Mouse (Mus musculus) lung, embryonic 16.5 days (tissue): ENCODE measurements around the gene Ift74. TPM values are rescaled to one million over a fixed set of nuclear protein-coding genes. Genes with fewer than 3 reads are reported as not detected.
A peak's percentile ranks its signal among the peaks of the same experiment; 100 is the strongest.
"Not testable (repeated sequence)": the region's sequence is repeated elsewhere in the genome, so short reads cannot be mapped to it uniquely, and the experiment has no call there.

ENCODE experiments used
- ATAC-seq: fragments of 200-750 bp; cut with Nextera tagmentation; 2 replicates; pipeline ENCODE4 v1.8.0; 2017; ENCODE audit warnings: low read depth, mild to moderate bottlenecking, moderate library complexity
- H3K27ac ChIP-seq: fragments of 300-500 bp; sonication (generic); 2 replicates; pipeline ENCODE4 v1.5.1; 2014; ENCODE audit warnings: mild to moderate bottlenecking, control low read depth, low read length
- H3K27me3 ChIP-seq: fragments of 300-500 bp; sonication (generic); 2 replicates; pipeline ENCODE4 v1.6.1; 2014; ENCODE audit warnings: low read depth, low read length, mixed read lengths; ENCODE audit not compliant: control insufficient read depth, insufficient read depth
- H3K36me3 ChIP-seq: fragments of 300-500 bp; sonication (generic); 2 replicates; pipeline ENCODE4 v1.6.1; 2014; ENCODE audit warnings: low read length; ENCODE audit not compliant: control insufficient read depth, insufficient read depth
- H3K4me1 ChIP-seq: fragments of 300-500 bp; sonication (generic); replicated peaks from 2 replicates; pipeline ENCODE4 v1.6.1; 2014; ENCODE audit warnings: low read length, mixed read lengths; ENCODE audit not compliant: control insufficient read depth, insufficient read depth
- H3K4me2 ChIP-seq: fragments of 300-500 bp; sonication (generic); 2 replicates; pipeline ENCODE4 v1.6.1; 2014; ENCODE audit warnings: low read depth, low read length, control low read depth
- H3K4me3 ChIP-seq: fragments of 300-500 bp; sonication (generic); 2 replicates; pipeline ENCODE4 v1.5.1; 2014; ENCODE audit warnings: mild to moderate bottlenecking, low read length, control low read depth
- H3K9ac ChIP-seq: fragments of 300-500 bp; sonication (generic); 2 replicates; pipeline ENCODE4 v1.6.1; 2014; ENCODE audit warnings: low read length, control low read depth
- H3K9me3 ChIP-seq: fragments of 300-500 bp; sonication (generic); 2 replicates; pipeline ENCODE4 v1.6.1; 2016; ENCODE audit warnings: low read length; ENCODE audit not compliant: control insufficient read depth
- WGBS: fragments of 180-500 bp; shearing (Covaris S2); extraction: QIAGEN DNeasy Blood & Tissue Kit; methylation state at CpG from one replicate; pipeline ENCODE4 v1.1.7; 2014; 5-methylcytosine and 5-hydroxymethylcytosine counted together
- polyA plus RNA-seq: library from polyadenylated mRNA; unstranded; fragments of >200 nt; fragmentation: Nextera tagmentation; extraction: Ambion mirVana; gene quantifications from 2 replicates; pipeline ENCODE4 v1.2.1, GENCODE M21; 2015

Ift74 gene
- polyA plus RNA-seq, 1 experiment from 2014 or later, result 32.5 TPM

- H3K9ac ChIP-seq, result no peak overlapping the region
- no peak overlapping the region for H3K27ac ChIP-seq
- no peaks in the 10 kb centered on the region for H3K9me3 ChIP-seq
- no peaks in the 10 kb centered on the region for H3K36me3 ChIP-seq
- WGBS, result 70% methylated on average over 3 of the region's 3 CpGs
- H3K4me3 ChIP-seq, result no peak overlapping the region
- no peaks in the 10 kb centered on the region for H3K27me3 ChIP-seq
- no peak overlapping the region for H3K4me2 ChIP-seq
- ATAC-seq, result no peak
- peaks cover 3% of the 10 kb centered on the region; the same call in 1 of the 2 replicates for H3K4me1 ChIP-seq
These were observed 4.0 kb upstream of the Ift74 start for GRCm38 (mm10) chr4:94610339-94610738.

- H3K27ac ChIP-seq, result peak overlapping the region; percentile 68
- peak overlapping the region; percentile 82 for H3K4me2 ChIP-seq
- no peaks in the 10 kb centered on the region for H3K9me3 ChIP-seq
- ATAC-seq, result peak; percentile 75
- H3K4me3 ChIP-seq, result peak overlapping the region; percentile 82
- H3K9ac ChIP-seq, result peak overlapping the region; percentile 83
- WGBS, result 4% methylated on average over 18 of the region's 18 CpGs
- no peaks in the 10 kb centered on the region for H3K27me3 ChIP-seq
- H3K36me3 ChIP-seq, result no peaks in the 10 kb centered on the region
- H3K4me1 ChIP-seq, result peaks cover 5% of the 10 kb centered on the region; the same call in 1 of the 2 replicates
These were observed 326 bp downstream of the Ift74 start for GRCm38 (mm10) chr4:94614627-94615006.

- no peak for ATAC-seq
- WGBS, result 78% methylated on average over 2 of the region's 2 CpGs
- Histone ChIP-seq H3K9ac (no peak overlapping the region), H3K27ac (no peak overlapping the region), H3K36me3 (no peaks in the 10 kb centered on the region), H3K27me3 (no peaks in the 10 kb centered on the region), H3K4me2 (no peak overlapping the region), H3K4me3 (no peak overlapping the region), H3K4me1 (peaks cover 3% of the 10 kb centered on the region; the same call in 1 of the 2 replicates), H3K9me3 (no peaks in the 10 kb centered on the region)
These were observed 5.8 kb downstream of the Ift74 start for GRCm38 (mm10) chr4:94620077-94620476.

GRCm38 (mm10) chr4:94643141-94643540 lies 28.9 kb downstream of the Ift74 start:
- no peak overlapping the region for H3K27ac ChIP-seq
- H3K9ac ChIP-seq, result no peak overlapping the region
- H3K4me2 ChIP-seq, result no peak overlapping the region
- ATAC-seq, result no peak
- no peaks in the 10 kb centered on the region for H3K9me3 ChIP-seq
- no peak overlapping the region for H3K4me3 ChIP-seq
- H3K36me3 ChIP-seq, result no peaks in the 10 kb centered on the region
- no peaks in the 10 kb centered on the region for H3K4me1 ChIP-seq
- WGBS, result 83% methylated on average over 2 of the region's 2 CpGs
- H3K27me3 ChIP-seq, result no peaks in the 10 kb centered on the region

GRCm38 (mm10) chr4:94649920-94650319 lies 35.6 kb downstream of the Ift74 start, which contains the start of gene Lrrc19:
Lrrc19 (minus strand) TSS chr4:94650144.
- H3K4me2 ChIP-seq, result no peak within 1 kb of the TSS
- no peak within 1 kb of the TSS for H3K4me3 ChIP-seq
- no peak within 1 kb of the TSS for H3K9ac ChIP-seq
- ATAC-seq, result no peak
- H3K36me3 ChIP-seq, result no peaks in the 10 kb centered on the region
- no peak within 1 kb of the TSS for H3K27ac ChIP-seq
- H3K9me3 ChIP-seq, result no peaks in the 10 kb centered on the region
- WGBS, result 79% methylated on average over 3 of the region's 3 CpGs
- H3K4me1 ChIP-seq, result no peaks in the 10 kb centered on the region
- H3K27me3 ChIP-seq, result no peaks in the 10 kb centered on the region

- not testable (repeated sequence) for H3K36me3 ChIP-seq, H3K4me1 ChIP-seq, H3K9me3 ChIP-seq, H3K9ac ChIP-seq, ATAC-seq, H3K4me3 ChIP-seq, H3K27me3 ChIP-seq, H3K27ac ChIP-seq, H3K4me2 ChIP-seq
- WGBS, result 89% methylated on average over 5 of the region's 5 CpGs
These were observed 36.3 kb downstream of the Ift74 start for GRCm38 (mm10) chr4:94650426-94651175.

- Histone ChIP-seq H3K4me3 (no peak overlapping the region), H3K27me3 (no peaks in the 10 kb centered on the region), H3K36me3 (no peaks in the 10 kb centered on the region), H3K9ac (no peak overlapping the region), H3K27ac (no peak overlapping the region), H3K4me1 (no peaks in the 10 kb centered on the region), H3K9me3 (no peaks in the 10 kb centered on the region), H3K4me2 (no peak overlapping the region)
- 56% methylated on average over 1 of the region's 1 CpGs for WGBS
- peak; percentile 54; the same call in 1 of the 2 replicates for ATAC-seq
These were observed 55.4 kb downstream of the Ift74 start for GRCm38 (mm10) chr4:94669718-94670117.

- Histone ChIP-seq H3K9ac (no peak overlapping the region), H3K36me3 (peaks cover 5% of the 10 kb centered on the region; the same call in 1 of the 2 replicates), H3K4me3 (no peak overlapping the region), H3K27me3 (no peaks in the 10 kb centered on the region), H3K9me3 (no peaks in the 10 kb centered on the region), H3K4me2 (no peak overlapping the region), H3K4me1 (no peaks in the 10 kb centered on the region), H3K27ac (no peak overlapping the region)
- 82% methylated on average over 2 of the region's 2 CpGs for WGBS
- ATAC-seq, result no peak
These were observed 66.4 kb downstream of the Ift74 start for GRCm38 (mm10) chr4:94680662-94681061.

- 84% methylated on average over 2 of the region's 2 CpGs for WGBS
- H3K4me3 ChIP-seq, result no peak overlapping the region
- H3K4me1 ChIP-seq, result no peaks in the 10 kb centered on the region
- H3K9me3 ChIP-seq, result no peaks in the 10 kb centered on the region
- no peak overlapping the region for H3K27ac ChIP-seq
- no peak for ATAC-seq
- H3K9ac ChIP-seq, result no peak overlapping the region
- H3K27me3 ChIP-seq, result no peaks in the 10 kb centered on the region
- H3K4me2 ChIP-seq, result no peak overlapping the region
- peaks cover 5% of the 10 kb centered on the region; the same call in 1 of the 2 replicates for H3K36me3 ChIP-seq
These were observed 66.9 kb downstream of the Ift74 start for GRCm38 (mm10) chr4:94681181-94681580.
